Mouse (Mus musculus) liver, embryonic 15.5 days (tissue): Measurements from ENCODE around the gene Chrnb2. TPM values are rescaled to one million over a fixed set of nuclear protein-coding genes. Genes with fewer than 3 reads are reported as not detected.

Experiments
- ATAC-seq: fragments of 200-750 bp; cut with Nextera tagmentation; 2 replicates; pipeline ENCODE4 v1.8.0; 2017; ENCODE audit warnings: moderate number of reproducible peaks, mild to moderate bottlenecking, moderate library complexity; ENCODE audit not compliant: insufficient read depth
- H3K27ac ChIP-seq: fragments of 300-500 bp; sonication (generic); replicated peaks from 2 replicates; pipeline ENCODE4 v1.5.1; 2015; ENCODE audit warnings: mild to moderate bottlenecking, inconsistent platforms
- H3K27me3 ChIP-seq: fragments of 300-500 bp; sonication (generic); 2 replicates; pipeline ENCODE4 v1.6.1; 2015; ENCODE audit warnings: mild to moderate bottlenecking, inconsistent platforms
- H3K36me3 ChIP-seq: fragments of 300-500 bp; sonication (generic); replicated peaks from 2 replicates; pipeline ENCODE4 v1.6.1; 2015; ENCODE audit warnings: moderate library complexity, mild to moderate bottlenecking, inconsistent platforms
- H3K4me1 ChIP-seq: fragments of 300-500 bp; sonication (generic); replicated peaks from 2 replicates; pipeline ENCODE4 v1.6.1; 2015; ENCODE audit warnings: inconsistent platforms
- H3K4me2 ChIP-seq: fragments of 300-500 bp; sonication (generic); 2 replicates; pipeline ENCODE4 v1.6.1; 2015; ENCODE audit warnings: moderate library complexity, mild to moderate bottlenecking, inconsistent platforms
- H3K4me3 ChIP-seq: fragments of 300-500 bp; sonication (generic); replicated peaks from 2 replicates; pipeline ENCODE4 v1.5.1; 2015; ENCODE audit warnings: mild to moderate bottlenecking, inconsistent platforms
- H3K9ac ChIP-seq: fragments of 300-500 bp; sonication (generic); 2 replicates; pipeline ENCODE4 v1.6.1; 2015; ENCODE audit warnings: moderate library complexity, mild to moderate bottlenecking, inconsistent platforms
- H3K9me3 ChIP-seq: fragments of 300-500 bp; sonication (generic); replicated peaks from 2 replicates; pipeline ENCODE4 v1.6.1; 2016; ENCODE audit warnings: inconsistent platforms
- WGBS: fragments of 180-500 bp; shearing (Covaris S2); methylation state at CpG from one replicate; pipeline ENCODE4 v1.1.7; 2015; ENCODE audit warnings: mixed read lengths; ENCODE audit not compliant: insufficient replicate concordance; 5-methylcytosine and 5-hydroxymethylcytosine counted together
- polyA plus RNA-seq: library from polyadenylated mRNA; unstranded; fragments of >200 nt; fragmentation: Nextera tagmentation; extraction: Ambion mirVana; gene quantifications from 2 replicates; pipeline ENCODE4 v1.2.1, GENCODE M21; 2015

Chrnb2 gene
- polyA plus RNA-seq, 1 experiment from 2014 or later = 0.16 TPM

DNA sequence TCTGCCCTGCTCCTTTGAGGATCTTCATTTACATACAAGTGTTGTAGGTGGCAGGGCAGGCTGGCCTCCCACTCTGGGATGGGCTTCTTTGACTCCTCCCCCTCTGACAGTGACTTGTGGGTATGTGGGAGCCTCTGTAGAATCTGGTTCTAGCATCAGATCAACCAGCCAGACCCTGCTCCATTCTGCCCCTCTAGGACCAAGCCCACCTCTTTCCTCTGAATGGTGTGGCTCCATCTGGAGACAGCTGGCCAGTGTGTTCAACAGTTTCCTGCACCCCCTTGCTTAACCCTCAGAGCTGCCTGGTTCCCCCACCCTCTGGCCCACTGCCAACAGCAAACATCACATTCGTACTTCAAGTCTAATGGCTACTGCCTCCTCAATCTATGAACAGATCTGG, 12.1 kb downstream of the Chrnb2 start:
- Histone ChIP-seq H3K4me2 (no peak overlapping the region), H3K9me3 (no peaks in the 10 kb centered on the region), H3K4me3 (no peak overlapping the region), H3K4me1 (no peaks in the 10 kb centered on the region; the same call in 1 of the 2 replicates), H3K9ac (no peak overlapping the region), H3K36me3 (peaks cover 43% of the 10 kb centered on the region), H3K27ac (no peak overlapping the region), H3K27me3 (no peaks in the 10 kb centered on the region)
- no peak for ATAC-seq
- 50% methylated on average over 1 of the region's 1 CpGs for WGBS

DNA sequence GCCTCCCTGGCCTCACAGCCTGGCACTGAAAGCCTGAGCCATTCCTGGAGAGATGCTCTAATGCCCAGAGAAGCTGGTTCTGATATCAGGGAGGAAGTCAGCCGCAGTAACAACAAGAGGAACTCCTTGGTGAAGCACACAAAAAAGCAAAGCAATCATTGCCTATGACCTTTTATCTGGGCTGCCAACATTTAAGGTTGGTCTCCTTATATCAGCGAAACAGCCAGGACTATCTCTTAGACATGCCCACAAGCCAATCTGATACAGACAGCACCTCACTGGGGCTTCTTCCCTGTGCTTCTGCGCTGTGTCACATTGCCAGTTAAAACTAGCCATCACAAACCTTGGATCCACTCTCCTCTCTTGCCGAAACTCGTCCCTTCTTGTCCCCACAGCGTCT, 25.9 kb downstream of the Chrnb2 start:
- Histone ChIP-seq H3K9me3 (no peaks in the 10 kb centered on the region), H3K4me3 (no peak overlapping the region), H3K27ac (no peak overlapping the region), H3K9ac (no peak overlapping the region), H3K27me3 (no peaks in the 10 kb centered on the region), H3K36me3 (peaks cover 94% of the 10 kb centered on the region), H3K4me1 (0 out of 2 replicates have a peak, but pooled peaks cover 2% of the 10 kb centered on the region), H3K4me2 (no peak overlapping the region)
- WGBS = 70% methylated on average over 6 of the region's 6 CpGs
- no peak for ATAC-seq

DNA sequence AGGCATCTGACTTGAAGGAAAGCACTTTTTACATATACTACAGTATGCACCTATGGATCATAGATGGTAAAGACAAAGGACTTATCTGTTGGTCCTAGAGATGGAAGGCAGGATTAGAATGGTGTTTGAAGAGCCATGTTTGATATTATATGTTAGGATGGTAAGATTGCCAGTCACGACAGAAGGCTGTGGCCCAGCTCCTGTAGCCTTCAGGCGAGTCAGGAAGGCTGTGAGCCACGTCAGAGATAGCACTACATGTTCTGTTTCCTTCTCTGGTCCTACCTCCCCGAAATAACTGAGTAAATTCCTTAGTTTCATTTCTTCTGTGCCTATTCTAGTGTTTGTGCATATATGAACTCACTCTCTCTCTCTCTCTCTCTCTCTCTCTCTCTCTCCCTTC, 32.3 kb downstream of the Chrnb2 start:
- H3K27me3 ChIP-seq = no peaks in the 10 kb centered on the region
- ATAC-seq = no peak
- H3K36me3 ChIP-seq = peaks cover 40% of the 10 kb centered on the region
- no peaks in the 10 kb centered on the region for H3K9me3 ChIP-seq
- 47% methylated on average over 4 of the region's 4 CpGs for WGBS
- H3K9ac ChIP-seq = peak overlapping the region; percentile 82; the same call in 1 of the 2 replicates
- H3K27ac ChIP-seq = 0 out of 2 replicates have a peak overlapping the region, but pooled peaks have one; percentile 3
- peak overlapping the region; percentile 85 for H3K4me2 ChIP-seq
- H3K4me3 ChIP-seq = peak overlapping the region; percentile 78
- H3K4me1 ChIP-seq = peaks cover 34% of the 10 kb centered on the region

DNA sequence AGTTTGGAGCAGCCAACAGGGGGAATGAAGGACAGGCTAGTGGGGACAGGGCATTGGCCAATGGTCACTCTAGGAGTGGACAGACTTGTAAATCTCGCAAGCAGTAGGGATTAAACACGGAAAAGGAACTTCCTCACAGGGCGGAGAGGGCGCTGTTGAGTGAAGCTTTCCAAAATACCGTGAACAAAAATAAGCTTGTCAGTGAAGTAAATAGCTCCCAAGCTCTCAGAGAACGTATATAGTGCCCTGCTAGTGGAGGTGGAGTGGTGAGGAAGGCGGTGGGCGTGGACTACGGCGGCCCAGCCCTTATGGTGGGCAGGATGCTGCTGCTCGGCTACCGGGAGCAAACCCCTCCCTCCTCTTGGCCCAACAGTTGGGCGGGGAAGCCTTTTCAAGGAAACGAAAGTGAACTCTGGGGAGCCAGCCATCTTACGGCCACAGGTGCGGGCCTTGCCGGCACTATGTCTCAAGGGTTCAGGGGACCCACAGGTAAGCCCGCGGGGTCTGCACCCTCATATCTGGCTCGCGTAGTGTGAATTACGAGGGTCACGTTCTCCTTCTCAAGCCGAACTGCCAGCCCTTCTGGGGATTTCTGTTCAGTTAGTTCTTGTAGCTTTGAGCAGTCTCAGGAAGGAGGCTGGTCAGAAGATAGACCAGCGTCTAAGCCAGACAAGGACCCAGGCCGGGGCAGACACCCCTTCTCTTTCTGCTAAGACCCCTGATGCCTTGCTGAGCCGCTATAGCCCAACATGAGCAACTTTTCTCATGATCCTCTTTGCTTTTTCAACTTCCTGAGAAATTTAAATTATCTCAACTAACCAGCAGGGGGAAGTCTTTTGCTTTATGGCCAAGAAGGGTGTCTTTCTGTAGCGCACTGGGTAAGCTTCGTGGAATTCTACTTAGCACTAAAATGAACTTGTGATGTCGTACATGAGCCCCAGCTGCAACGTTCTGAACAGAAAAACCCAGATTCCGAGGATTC, 33.8 kb downstream of the Chrnb2 start:
- Histone ChIP-seq H3K27ac (peak overlapping the region; percentile 84), H3K27me3 (no peaks in the 10 kb centered on the region), H3K36me3 (peaks cover 26% of the 10 kb centered on the region), H3K9ac (peak overlapping the region; percentile 82), H3K4me1 (peaks cover 37% of the 10 kb centered on the region), H3K4me2 (peak overlapping the region; percentile 85), H3K9me3 (no peaks in the 10 kb centered on the region), H3K4me3 (peak overlapping the region; percentile 78)
- under 1% methylated on average over 32 of the region's 32 CpGs for WGBS
- ATAC-seq = peak; percentile 97

DNA sequence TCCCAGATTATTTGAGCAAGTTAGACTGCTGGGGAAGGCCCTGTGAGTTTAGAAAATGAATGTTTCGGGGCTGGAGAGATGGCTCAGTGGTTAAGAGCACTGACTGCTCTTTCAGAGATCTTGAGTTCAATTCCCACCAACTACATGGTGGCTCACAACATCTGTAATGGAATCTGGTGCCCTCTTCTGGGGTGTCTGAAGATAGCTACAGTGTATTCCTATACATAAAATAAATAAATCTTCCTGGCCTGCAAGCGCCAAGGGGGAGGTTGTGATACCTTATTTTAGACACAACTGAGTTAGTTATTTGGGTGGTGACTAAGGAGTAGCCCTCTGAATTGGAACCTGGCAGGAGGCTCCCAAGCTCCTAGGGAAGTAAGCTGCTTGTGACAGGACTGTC, 35.6 kb downstream of the Chrnb2 start:
- Histone ChIP-seq H3K27me3 (no peaks in the 10 kb centered on the region), H3K36me3 (peaks cover 8% of the 10 kb centered on the region), H3K4me2 (no peak overlapping the region), H3K9me3 (no peaks in the 10 kb centered on the region), H3K9ac (no peak overlapping the region), H3K4me1 (peaks cover 37% of the 10 kb centered on the region), H3K4me3 (no peak overlapping the region), H3K27ac (no peak overlapping the region)
- no peak for ATAC-seq
- 75% methylated on average over 2 of the region's 2 CpGs for WGBS

DNA sequence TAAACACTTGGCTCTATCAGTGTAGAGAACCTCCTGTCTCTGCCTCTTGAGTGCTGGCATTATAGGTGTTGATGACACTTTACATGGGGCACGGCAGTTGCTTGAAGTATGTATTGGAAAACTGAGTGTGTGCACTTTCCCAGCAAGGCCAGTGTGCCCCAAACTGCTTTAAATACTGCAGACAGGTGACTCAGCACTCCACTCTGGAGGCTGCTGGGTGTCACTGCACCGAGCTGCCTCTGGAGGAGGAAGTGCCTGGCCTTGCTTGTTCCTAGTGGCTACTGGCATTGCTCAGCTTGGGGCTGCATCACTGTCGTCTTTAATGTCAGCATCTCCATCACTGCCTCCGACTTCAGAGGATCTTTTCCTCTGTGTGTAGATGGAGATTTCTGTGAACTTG, 37.4 kb downstream of the Chrnb2 start:
- ATAC-seq = no peak
- H3K27ac ChIP-seq = no peak overlapping the region
- H3K4me1 ChIP-seq = peaks cover 29% of the 10 kb centered on the region
- H3K4me2 ChIP-seq = no peak overlapping the region
- no peak overlapping the region for H3K4me3 ChIP-seq
- H3K36me3 ChIP-seq = no peaks in the 10 kb centered on the region
- no peaks in the 10 kb centered on the region for H3K9me3 ChIP-seq
- H3K27me3 ChIP-seq = no peaks in the 10 kb centered on the region
- WGBS = 7% methylated on average over 4 of the region's 4 CpGs
- no peak overlapping the region for H3K9ac ChIP-seq

DNA sequence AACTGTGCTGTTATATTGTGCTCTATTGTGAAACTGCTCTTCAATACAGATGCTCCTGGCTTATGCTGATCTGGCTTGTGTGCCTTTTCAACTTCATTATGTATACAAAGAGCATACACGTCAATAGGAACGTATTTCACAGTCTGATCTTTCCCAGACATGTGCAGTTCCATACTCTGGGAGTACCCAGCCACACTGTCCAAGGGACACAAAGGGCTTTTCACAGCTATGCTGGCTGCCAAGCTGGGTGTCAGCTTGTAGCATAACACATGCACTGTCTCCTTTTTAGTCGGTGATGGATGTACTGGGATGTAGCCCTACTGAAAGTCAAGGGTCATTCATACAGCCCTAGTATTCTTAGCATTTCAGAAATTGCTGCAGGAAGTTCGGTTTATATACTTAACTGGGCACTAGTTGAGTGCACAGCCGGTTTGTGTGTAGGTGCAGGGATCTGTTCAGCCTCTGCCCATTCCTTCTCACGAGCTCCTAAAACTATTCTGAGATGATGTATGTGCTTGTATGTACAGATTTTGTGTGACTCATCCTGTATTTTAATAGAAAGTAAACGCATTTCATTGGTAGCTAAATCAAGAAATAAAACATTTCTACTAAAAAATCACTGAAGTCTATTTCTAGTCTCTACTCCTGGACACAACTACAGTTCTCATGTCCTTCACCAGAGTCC, 40.9 kb downstream of the Chrnb2 start:
- no peak overlapping the region for H3K9ac ChIP-seq
- no peak overlapping the region for H3K4me3 ChIP-seq
- ATAC-seq = no peak
- H3K27ac ChIP-seq = no peak overlapping the region
- no peaks in the 10 kb centered on the region for H3K9me3 ChIP-seq
- WGBS = 63% methylated on average over 7 of the region's 7 CpGs
- no peak overlapping the region for H3K4me2 ChIP-seq
- 0 out of 2 replicates have a peak, but pooled peaks cover 4% of the 10 kb centered on the region for H3K4me1 ChIP-seq
- no peaks in the 10 kb centered on the region for H3K36me3 ChIP-seq
- no peaks in the 10 kb centered on the region for H3K27me3 ChIP-seq

DNA sequence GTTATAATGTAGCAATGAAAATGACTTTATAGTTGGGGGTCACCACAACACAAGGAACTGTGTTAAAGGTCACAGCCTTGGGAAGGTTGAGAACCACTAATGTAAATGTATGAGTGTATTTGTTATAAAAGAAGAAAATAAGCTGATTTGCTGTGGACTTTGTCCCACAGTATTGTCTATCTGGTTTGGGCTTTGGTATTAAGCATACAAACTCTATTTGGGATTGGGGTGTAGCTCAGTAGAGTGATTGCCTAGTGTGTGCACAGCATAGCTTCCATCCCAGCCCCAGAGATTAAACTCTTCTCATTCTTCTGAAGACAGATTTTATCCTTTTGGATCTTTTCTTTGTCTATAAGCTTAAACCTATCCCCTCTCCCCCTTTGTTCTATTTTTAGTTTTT, 42.4 kb downstream of the Chrnb2 start:
- H3K9ac ChIP-seq = no peak overlapping the region
- H3K4me3 ChIP-seq = no peak overlapping the region
- no peaks in the 10 kb centered on the region for H3K27me3 ChIP-seq
- H3K4me1 ChIP-seq = 0 out of 2 replicates have a peak, but pooled peaks cover 3% of the 10 kb centered on the region
- ATAC-seq = no peak
- H3K36me3 ChIP-seq = no peaks in the 10 kb centered on the region
- H3K27ac ChIP-seq = no peak overlapping the region
- no peak overlapping the region for H3K4me2 ChIP-seq
- no peaks in the 10 kb centered on the region for H3K9me3 ChIP-seq

DNA sequence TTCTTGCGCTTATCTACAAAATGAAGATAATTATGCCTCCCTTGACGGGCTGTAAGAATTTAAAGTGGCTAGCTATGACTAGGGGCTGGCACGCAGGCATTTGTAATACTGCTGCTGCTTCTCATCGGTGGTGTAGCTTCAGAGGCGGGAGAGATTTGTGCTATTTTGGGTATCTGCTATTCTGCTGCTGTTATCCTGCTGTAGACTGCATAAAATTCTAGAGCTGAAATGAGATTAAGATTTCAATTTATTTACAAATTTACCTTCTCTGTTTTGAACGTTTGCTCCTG, 48.5 kb downstream of the Chrnb2 start:
- peaks cover 25% of the 10 kb centered on the region for H3K27me3 ChIP-seq
- 37% methylated on average over 6 of the region's 6 CpGs for WGBS
- peaks cover 18% of the 10 kb centered on the region for H3K4me1 ChIP-seq
- no peaks in the 10 kb centered on the region for H3K9me3 ChIP-seq
- H3K4me3 ChIP-seq = peak overlapping the region; percentile 71; the same call in 1 of the 2 replicates
- no peak for ATAC-seq
- H3K9ac ChIP-seq = no peak overlapping the region
- no peaks in the 10 kb centered on the region for H3K36me3 ChIP-seq
- peak overlapping the region; percentile 93 for H3K4me2 ChIP-seq
- H3K27ac ChIP-seq = no peak overlapping the region

DNA sequence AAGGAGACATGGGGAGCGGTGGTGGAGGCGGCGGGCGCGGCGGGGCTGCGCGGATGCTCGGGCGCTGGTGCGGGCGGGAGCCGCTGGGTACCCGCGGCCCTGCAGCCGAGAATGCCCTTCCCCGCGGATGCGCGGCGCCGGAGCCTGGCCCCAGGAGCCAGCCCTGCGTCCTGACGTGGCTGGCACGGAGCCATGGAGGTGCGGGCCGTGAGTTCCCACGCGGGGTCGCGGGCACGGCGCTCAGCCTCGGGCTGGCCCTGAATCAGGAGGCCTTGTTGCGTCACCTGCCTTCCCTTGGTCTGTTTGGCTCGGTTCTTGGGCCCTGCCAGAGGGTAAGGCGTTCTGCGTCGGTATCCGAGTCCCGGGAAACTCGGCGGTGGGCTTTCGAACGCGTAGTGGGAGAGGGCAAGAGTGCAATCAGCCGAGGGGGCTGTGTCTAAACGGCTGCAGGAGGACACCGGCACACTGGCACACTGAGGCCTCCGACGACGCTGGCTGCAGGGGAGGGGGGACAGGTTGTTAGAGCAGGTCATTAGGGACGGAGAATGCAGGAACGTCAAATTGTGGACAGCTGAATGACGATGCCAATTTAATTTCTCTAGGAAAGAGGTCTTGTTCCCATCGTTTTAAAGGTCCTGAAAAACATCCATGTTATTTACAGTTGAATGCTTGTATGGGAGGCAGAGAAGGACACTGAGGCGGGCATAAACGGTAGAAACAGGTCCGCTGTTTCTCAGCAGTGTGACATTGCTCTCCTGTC, 49.0 kb downstream of the Chrnb2 start:
- H3K4me2 ChIP-seq = peak overlapping the region; percentile 93
- H3K9ac ChIP-seq = peak overlapping the region; percentile 59
- H3K4me1 ChIP-seq = peaks cover 18% of the 10 kb centered on the region
- WGBS = 3% methylated on average over 59 of the region's 59 CpGs
- no peaks in the 10 kb centered on the region for H3K36me3 ChIP-seq
- H3K4me3 ChIP-seq = peak overlapping the region; percentile 71
- H3K27me3 ChIP-seq = peaks cover 25% of the 10 kb centered on the region
- no peak overlapping the region for H3K27ac ChIP-seq
- ATAC-seq = peak; percentile 42; the same call in 1 of the 2 replicates
- no peaks in the 10 kb centered on the region for H3K9me3 ChIP-seq
